Mouse (Mus musculus) myocyte (in vitro differentiated cells): ENCODE results near the gene Morc3.

ENCODE experiments used
- E2F4 ChIP-seq: IDR thresholded peaks from one replicate; pipeline ENCODE4 v1.6.1; 2011; ENCODE audit warnings: mild to moderate bottlenecking, control low read depth, moderate library complexity; ENCODE audit not compliant: insufficient read depth
- MAX ChIP-seq: IDR thresholded peaks from one replicate; pipeline ENCODE4 v1.6.1; 2011; ENCODE audit warnings: low read depth, mild to moderate bottlenecking, control low read depth
- MYOD1 ChIP-seq, 3 experiments: IDR thresholded peaks; one replicate each; pipeline ENCODE4 v1.6.1; 2011; ENCODE audit warnings: control low read depth in 2 of 3, low read depth in 2 of 3, mild to moderate bottlenecking in 2 of 3, moderate library complexity in 1 of 3; ENCODE audit not compliant: insufficient read length in 2 of 3, control insufficient read depth in 1 of 3
- POLR2A ChIP-seq: IDR thresholded peaks from one replicate; pipeline ENCODE4 v1.6.1; 2011; ENCODE audit warnings: low read depth, mild to moderate bottlenecking, control low read depth, moderate library complexity; ENCODE audit not compliant: insufficient read length
- REST ChIP-seq: IDR thresholded peaks from one replicate; pipeline ENCODE4 v1.6.1; 2011; ENCODE audit warnings: mild to moderate bottlenecking, control low read depth, moderate library complexity; ENCODE audit not compliant: insufficient read depth, insufficient read length
- TCF12 ChIP-seq: IDR thresholded peaks from one replicate; pipeline ENCODE4 v1.6.1; 2011; ENCODE audit warnings: mild to moderate bottlenecking, control low read depth; ENCODE audit not compliant: poor library complexity, insufficient read depth, severe bottlenecking
- USF1 ChIP-seq: IDR thresholded peaks from one replicate; pipeline ENCODE4 v1.6.1; 2011; ENCODE audit warnings: low read depth, mild to moderate bottlenecking, control low read depth, moderate library complexity

- TF ChIP-seq POLR2A (no peak), TCF12 (no peak), MAX (no peak), REST (no peak), MYOD1 (IDR thresholded peaks at IDR 0.05; ENCODE audit: control insufficient read depth in 1 of 3, insufficient read length in 2 of 3, low read depth in 2 of 3) (no peak), USF1 (no peak), E2F4 (no peak)
These were observed 61.4 kb downstream of the Morc3 start for GRCm38 (mm10) chr16:93893285-93893684.
